Mouse (Mus musculus) adrenal gland, postnatal 25 days (tissue): ENCODE data around the gene Fmnl1. TPM values are rescaled to one million over a fixed set of nuclear protein-coding genes. Genes with fewer than 3 reads are reported as not detected.

Experiments used
- DNase-seq: peaks from one replicate; pipeline ENCODE4 v3.0.0; 2021; ENCODE audit warnings: mixed read lengths
- total RNA-seq: library from RNA; stranded (reverse); gene quantifications from 2 replicates; pipeline ENCODE4 v1.2.3, GENCODE M21; 2021

The Fmnl1 gene
- total RNA-seq, 1 experiment from 2014 or later: 19.9 TPM

DNA sequence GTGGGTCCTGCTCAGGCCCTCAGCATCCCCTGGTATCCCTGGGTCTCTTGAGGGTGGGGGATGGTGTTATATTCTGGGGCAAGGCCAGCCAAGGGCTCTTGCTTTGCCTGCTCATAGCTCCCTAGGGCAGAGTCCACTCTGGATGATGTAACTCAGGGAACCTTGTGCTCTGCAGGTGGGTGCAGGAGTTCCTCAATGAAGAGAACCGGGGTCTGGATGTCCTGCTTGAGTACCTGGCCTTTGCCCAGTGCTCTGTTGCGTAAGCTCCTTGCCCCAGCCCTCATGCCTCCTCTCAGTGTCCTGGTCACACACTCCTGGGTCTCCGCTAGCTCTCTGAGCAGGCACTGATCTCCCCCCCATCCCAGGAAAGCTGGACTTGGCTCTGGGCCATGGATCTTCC lies 11.0 kb downstream of the Fmnl1 start:
- no peak for DNase-seq

DNA sequence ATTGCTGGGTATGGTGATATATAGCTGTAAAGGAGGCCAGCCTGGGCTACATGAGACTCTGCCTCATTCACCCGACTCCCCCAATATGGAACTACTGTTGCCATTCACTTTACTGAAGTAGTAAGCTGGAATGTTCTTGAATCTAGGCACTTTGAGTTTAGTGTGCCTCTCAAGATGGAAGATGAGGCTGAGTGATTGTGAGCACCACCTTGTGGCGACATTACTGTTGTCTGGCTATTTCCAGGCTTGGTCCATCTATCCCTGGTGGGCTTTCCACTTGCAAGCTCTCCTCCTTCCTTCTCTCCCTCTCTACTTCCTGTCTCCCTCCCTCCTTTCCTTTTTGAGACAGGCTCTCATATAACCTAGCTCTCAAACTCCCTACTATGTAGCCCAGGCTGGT lies 14.0 kb downstream of the Fmnl1 start:
- DNase-seq: peak; percentile 59

DNA sequence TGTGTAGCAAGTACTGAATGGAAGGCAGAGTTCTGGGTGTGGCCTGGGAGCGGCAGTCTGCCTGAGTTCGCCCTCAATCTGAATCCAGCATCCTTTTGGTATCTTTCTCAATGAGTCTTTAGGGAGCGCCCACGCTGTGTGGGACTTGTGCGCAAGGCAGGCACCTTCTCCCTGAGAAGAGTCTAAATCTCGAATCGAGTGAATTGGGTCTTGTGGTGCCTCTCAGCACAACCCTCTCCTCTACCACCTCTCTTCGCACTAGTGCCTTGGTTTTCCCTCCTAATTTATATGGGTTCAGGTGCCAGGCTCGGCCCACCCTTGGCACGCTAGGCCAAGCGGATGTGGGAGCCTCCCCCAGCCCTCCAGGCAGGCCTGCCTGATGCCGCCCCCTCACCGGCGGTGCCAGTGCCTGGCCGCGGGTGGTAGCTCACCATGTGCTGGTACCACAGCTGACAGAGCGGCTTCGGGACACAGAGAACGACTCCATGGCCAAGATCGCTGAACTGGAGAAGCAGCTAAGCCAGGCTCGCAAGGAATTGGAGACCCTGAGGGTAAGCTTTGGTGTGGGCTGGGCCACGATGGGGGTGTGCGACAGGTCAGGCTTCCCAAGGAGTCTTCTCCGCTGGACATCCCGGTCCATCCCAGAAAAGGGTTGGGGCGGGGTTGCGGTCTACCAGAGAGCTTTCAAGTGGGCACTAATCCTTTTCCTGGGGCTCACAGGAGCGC lies 21.5 kb downstream of the Fmnl1 start:
- no peak for DNase-seq

DNA sequence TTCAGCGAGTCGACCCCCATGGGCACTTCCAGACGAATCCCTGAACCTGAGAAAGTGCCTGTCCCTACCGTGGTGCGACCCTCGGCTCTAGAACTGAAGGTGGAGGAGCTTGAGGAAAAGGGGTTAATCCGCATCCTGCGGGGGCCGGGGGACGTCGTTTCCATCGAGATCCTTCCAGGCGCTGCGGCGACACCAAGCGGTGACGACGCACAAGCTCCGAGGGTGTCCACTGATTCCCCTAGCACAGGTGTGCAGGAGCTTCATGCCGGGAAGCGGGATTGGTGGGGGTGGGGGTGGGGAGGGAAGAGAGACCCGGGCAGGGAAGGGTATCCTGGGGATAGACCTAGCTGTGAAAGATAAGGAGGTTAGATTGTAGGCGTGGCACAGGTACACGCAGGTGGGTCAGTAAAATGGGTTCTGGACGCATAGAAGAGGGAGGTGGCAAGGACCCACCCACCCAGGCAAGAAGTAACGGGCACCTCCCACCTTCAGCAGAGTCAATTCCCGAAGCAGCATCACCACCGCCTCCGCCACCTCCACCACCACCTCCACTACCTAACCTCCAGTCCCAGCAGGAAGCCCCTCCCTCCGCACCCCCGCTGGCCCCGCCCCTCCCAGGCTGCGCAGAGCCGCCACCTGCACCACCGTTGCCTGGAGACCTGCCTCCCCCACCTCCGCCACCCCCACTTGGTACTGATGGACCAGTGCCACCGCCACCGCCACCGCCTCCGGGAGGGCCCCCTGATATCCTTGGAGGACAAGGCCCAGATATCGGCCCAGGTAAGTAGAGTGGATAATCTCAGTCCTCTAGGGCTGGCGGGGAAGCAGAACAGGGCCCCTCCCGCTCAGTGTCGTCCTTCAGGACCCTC lies 22.3 kb downstream of the Fmnl1 start:
- DNase-seq: peak; percentile 42

GRCm38 (mm10) chr11:103193825-103194168 lies 22.9 kb downstream of the Fmnl1 start:
- no peak for DNase-seq

- DNase-seq: no peak
These were observed 24.3 kb downstream of the Fmnl1 start for GRCm38 (mm10) chr11:103195236-103195635.

DNA sequence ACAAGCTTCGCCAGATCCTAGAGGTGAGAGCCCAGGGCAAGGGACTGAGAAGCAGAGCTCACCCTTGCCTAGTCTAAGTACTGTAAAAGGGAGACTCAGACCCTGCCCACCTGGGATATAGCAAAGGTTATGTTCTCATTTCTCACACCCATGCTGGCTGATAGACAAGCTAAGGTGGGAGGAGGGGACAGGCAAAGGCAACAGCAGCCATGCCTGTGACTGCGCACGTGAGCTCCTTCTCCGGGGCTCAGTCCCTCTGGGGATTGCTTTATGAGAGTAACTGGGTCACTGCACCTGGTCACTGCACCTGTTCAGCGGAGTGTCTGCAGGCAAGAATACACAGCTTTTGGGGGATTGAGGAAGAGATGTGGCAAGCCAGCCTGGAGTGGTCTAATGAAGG lies 24.7 kb downstream of the Fmnl1 start:
- no peak for DNase-seq

DNA sequence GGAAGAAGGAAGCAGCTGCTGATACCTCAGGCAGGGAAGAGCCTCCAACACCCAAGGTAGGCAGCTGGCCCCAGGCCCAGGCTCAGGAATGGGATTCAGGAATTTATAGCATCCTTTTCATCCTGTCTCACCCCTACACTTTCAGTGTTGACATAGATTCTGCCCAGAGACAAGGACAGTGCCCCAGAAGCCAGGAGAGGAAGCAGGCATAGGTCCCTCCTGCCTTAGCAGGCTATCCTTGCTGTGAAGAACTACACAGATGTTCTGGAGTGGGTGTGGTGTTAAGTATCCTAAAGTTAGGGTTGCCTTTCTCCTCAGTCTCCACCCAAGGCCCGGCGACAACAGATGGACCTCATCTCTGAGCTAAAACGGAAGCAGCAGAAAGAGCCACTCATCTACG lies 26.4 kb downstream of the Fmnl1 start:
- no peak for DNase-seq

- no peak for DNase-seq
These were observed 27.4 kb downstream of the Fmnl1 start for GRCm38 (mm10) chr11:103198339-103198738.

- DNase-seq: peak; percentile 69
These were observed 28.2 kb downstream of the Fmnl1 start for GRCm38 (mm10) chr11:103198911-103199803.

DNA sequence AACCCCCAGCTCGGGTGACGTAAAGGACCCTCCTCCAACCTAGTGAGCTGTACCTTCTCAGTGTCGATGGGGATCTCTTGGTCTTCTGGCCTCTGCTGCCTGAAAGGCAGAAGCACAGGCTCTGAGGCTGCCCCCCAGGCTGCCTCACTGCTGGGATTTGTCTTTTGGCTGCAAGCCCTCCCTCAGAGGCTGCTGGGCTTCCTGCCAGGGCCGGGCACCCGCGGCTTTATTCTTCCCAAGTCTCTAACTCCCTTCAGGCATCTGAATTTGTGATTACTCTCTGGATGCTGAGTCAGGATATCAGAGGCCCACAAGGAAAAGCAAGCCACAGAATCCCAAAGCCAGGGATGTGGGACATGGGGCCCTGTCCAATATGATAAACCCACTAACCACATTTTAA lies 30.8 kb downstream of the Fmnl1 start:
- peak; percentile 64 for DNase-seq

GRCm38 (mm10) chr11:103202376-103202775 lies 31.5 kb downstream of the Fmnl1 start:
- DNase-seq: no peak

DNA sequence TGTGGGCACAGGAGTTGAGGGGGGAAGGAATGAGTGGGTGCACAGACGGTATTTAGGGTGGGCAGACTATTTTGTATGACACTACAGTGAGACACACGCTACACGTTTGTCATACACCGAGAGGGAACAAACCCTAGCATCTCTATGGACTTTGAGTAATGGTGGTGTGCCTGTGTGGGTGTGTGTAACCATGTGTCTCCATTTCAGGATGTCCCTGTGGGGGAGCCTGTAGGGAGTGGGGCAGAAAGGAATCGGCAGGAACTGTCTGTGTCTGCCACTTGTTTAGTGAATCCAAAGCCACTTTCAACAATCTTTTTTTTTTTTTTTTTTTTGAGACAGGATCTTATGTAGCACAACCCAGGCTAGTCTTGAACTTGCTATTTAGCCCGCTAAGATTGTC lies 35.3 kb downstream of the Fmnl1 start:
- DNase-seq: no peak

DNA sequence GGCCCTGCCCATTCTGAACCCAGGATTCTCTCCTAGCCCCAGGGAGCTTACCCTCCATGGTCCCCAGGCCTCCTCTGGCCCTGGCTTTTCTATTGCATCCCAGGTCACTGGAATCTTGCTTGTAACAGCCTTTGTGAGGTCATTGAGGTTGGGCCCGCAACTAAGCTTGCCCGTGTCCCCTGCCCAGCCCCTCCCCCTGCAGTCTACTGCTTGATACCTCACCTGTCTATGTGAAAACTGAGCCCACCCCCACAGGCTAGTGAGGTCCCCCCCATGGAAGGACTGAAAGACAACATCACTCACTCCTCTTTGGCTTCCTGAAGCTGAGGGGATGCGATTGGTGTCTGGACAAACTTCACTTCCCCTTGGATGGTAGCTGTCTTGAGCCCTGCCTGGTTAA lies 37.6 kb downstream of the Fmnl1 start, which contains the start of gene 1700023F06Rik:
Gene 1700023F06Rik (minus strand): TSS at position 101 of the 400 bp plus-strand sequence.
- no peak for DNase-seq

DNA sequence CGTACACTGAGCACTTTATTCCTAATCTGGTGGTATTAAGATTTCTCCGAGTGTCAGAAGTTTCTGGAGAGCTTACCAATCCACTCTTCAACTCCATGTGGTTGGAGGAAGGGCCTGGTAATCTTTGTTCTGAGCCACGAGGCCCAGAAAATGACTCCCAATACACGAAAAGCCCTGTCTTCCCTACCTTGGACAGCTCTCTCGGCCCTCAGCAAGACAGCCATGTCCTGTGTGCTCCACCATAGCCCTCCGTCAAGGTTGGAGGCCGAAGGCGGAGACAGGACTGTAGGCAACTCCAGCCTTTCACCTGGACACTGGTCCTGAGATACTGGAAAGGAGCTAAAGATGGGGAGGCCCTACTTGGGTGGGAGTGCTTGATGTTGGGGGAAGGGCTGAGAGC lies 39.4 kb downstream of the Fmnl1 start:
- no peak for DNase-seq

DNA sequence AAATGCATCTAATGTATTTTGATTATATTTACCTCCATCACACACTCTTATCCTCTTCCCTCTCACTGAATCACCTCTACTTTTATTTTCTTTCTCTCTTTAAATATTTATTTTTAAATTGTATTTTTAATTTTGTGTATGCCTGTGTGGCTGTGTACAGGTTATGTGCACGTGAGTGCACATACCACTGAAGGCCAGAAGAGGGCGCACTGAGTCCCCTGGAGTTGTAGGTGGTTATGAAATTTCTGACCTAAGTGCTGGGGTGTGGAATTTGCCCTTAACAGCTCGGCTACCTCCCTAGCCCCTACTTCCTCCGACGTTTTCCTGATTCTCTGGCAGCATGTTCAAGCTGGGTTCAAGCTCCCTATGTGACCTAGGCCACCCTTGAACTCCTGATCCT lies 42.8 kb downstream of the Fmnl1 start:
- DNase-seq: no peak

GRCm38 (mm10) chr11:103215355-103215754 lies 44.4 kb downstream of the Fmnl1 start:
- DNase-seq: no peak

- DNase-seq: peak; percentile 69
These were observed 47.0 kb downstream of the Fmnl1 start, which contains the start of gene Spata32 for GRCm38 (mm10) chr11:103217790-103218516. Gene Spata32 (minus strand): TSS chr11:103218432.

DNA sequence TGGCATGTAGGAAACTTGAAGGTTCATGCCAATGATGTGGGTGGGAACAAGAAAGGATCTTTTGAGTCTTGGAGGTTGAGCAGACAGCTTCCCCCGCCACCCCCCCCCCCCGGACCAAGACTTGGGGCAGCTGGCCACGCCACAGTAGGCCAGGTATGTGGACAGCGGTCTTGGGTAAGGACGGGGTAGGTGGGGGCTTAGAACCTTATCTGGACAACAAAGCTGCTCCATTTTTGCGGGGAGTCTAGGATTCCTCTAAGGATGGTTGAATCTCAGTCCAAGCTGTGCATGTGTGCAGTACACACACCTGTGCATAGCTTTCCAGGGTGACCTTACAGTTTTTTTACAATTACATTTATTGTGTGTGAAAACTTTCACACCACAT lies 47.6 kb downstream of the Fmnl1 start:
- DNase-seq: no peak

DNA sequence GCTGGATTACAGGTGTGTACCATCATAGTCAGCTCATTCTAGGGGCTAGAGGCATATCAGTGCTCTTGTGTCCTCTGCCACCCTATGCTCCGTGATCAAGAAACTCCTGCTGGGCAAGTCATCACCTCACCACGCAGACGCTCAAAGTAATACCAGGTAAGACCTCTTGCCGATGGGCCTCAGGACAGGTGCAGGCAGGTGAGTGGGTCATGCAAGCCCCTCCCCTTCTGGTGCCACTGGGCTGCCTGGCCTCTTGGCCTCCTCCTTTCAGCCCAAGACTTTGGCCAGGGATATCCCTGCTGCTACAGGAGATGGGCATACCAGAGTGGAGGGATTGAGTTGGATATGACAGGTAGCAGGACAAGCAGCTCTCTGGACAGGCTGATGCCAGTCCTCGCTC lies 48.4 kb downstream of the Fmnl1 start:
- DNase-seq: no peak

DNA sequence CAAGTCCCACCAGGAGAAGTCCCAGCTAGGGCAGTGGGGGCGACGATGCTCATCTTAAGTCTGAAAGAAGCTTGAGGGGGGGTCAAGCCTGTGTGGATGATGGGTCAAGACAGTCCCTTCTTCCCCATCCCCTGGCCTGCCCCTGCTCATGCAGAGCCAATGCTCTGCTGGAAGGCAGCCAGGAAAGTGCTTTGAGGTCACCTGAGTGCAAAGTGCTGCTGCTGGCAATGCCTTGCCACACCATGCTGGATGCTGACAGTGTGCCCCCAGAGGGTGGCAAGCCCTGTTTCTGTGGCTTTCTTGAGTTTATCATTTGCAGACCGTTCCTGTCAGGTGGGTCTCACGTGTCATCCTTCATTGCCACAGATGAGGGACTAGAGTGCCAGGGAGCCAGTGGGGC lies 49.1 kb downstream of the Fmnl1 start:
- DNase-seq: no peak

GRCm38 (mm10) chr11:103221437-103221836 lies 50.5 kb downstream of the Fmnl1 start:
- DNase-seq: no peak
